In genomic region chr3:146500003-146500809, GRCm38 (mm10) we compare ENCODE assay signal across 8 mouse cellular contexts. TPM values are rescaled to one million over a fixed set of nuclear protein-coding genes. Genes with fewer than 3 reads are reported as not detected.
DNase-seq lines count a peak whose midpoint lies in the region; ATAC-seq and TF ChIP-seq lines count a peak whose summit lies in the region.

No protein-coding gene starts in this region.

- DNase-seq in 416B (ENCODE audit: low read depth) (peak; percentile 78), ES-CJ7 (ENCODE audit: low read depth, low spot score) (peak; percentile 64)
- peak; percentile 32 to 33 for DNase-seq in cerebellum, postnatal 25 days
- peak; percentile 61 for DNase-seq in gastrocnemius, postnatal 14 days
- no peak for DNase-seq in lung, adult 2 months
- DNase-seq in urinary bladder, adult 2 months (ENCODE audit: low spot score), result no peak

- H3K27ac ChIP-seq in intestine, postnatal 0 days (ENCODE audit: low read depth, low read length), result peak overlapping the region; percentile 99
- H3K27ac ChIP-seq in neural tube, embryonic 13.5 days (replicated peaks), result peak overlapping the region; percentile 84

- under 1% methylated on average over 57 of the region's 57 CpGs for WGBS in intestine, postnatal 0 days
- WGBS in lung, adult 2 months, result under 1% methylated on average over 56 of the region's 57 CpGs
- WGBS in neural tube, embryonic 13.5 days, result under 1% methylated on average over 56 of the region's 57 CpGs

- H3K27me3 ChIP-seq in intestine, postnatal 0 days (replicated peaks; ENCODE audit: control insufficient read depth, insufficient read depth, low read length), result no peaks in the 10 kb centered on the region
- no peaks in the 10 kb centered on the region for H3K27me3 ChIP-seq in neural tube, embryonic 13.5 days

- H3K36me3 ChIP-seq in intestine, postnatal 0 days (ENCODE audit: control insufficient read depth, insufficient read depth), result peaks cover 13% of the 10 kb centered on the region
- H3K36me3 ChIP-seq in neural tube, embryonic 13.5 days, result peaks cover 10% of the 10 kb centered on the region

- peak overlapping the region; percentile 92 for H3K4me3 ChIP-seq in intestine, postnatal 0 days (ENCODE audit: low read depth, low read length)
- peak overlapping the region; percentile 60 for H3K4me3 ChIP-seq in lung, adult 2 months (replicated peaks; ENCODE audit: extremely low read depth, low read depth, low read length)
- peak overlapping the region; percentile 72 for H3K4me3 ChIP-seq in neural tube, embryonic 13.5 days

- no peak for TF ChIP-seq CTCF in intestine, postnatal 0 days (IDR thresholded peaks at IDR 0.05; ENCODE audit: low read depth)
- TF ChIP-seq CTCF in lung, adult 2 months (IDR thresholded peaks at IDR 0.05; ENCODE audit: insufficient read depth, low read length), result no peak

- ATAC-seq in intestine, postnatal 0 days, result peak; percentile 54
- ATAC-seq in neural tube, embryonic 13.5 days (ENCODE audit: low read depth), result peak; percentile 84

- H3K9ac ChIP-seq in intestine, postnatal 0 days (ENCODE audit: low read depth, low read length), result peak overlapping the region; percentile 97
- H3K9ac ChIP-seq in neural tube, embryonic 13.5 days, result peak overlapping the region; percentile 85

- no peak for TF ChIP-seq POLR2A in lung, adult 2 months (IDR thresholded peaks at IDR 0.05; ENCODE audit: borderline replicate concordance, extremely low read depth, low read depth, low read length)

- H3K9me3 ChIP-seq in intestine, postnatal 0 days (ENCODE audit: control insufficient read depth), result no peaks in the 10 kb centered on the region
- H3K9me3 ChIP-seq in neural tube, embryonic 13.5 days, result no peaks in the 10 kb centered on the region

- peak overlapping the region; percentile 72 for H3K4me2 ChIP-seq in intestine, postnatal 0 days (replicated peaks; ENCODE audit: low read depth)
- peak overlapping the region; percentile 59 for H3K4me2 ChIP-seq in neural tube, embryonic 13.5 days

- H3K4me1 ChIP-seq in intestine, postnatal 0 days (replicated peaks; ENCODE audit: control insufficient read depth, insufficient read depth, low read length), result no peaks in the 10 kb centered on the region
- peaks cover 11% of the 10 kb centered on the region for H3K4me1 ChIP-seq in lung, adult 2 months (ENCODE audit: control insufficient read depth, insufficient read depth, low read length)
- H3K4me1 ChIP-seq in neural tube, embryonic 13.5 days (replicated peaks), result peaks cover 31% of the 10 kb centered on the region

- intact Hi-C loops in gastrocnemius, postnatal 14 days (cut with DNase I; ENCODE audit: low total_unique reads), result no loop called here

RNA-seq across cellular contexts. Expression of gene Gng5, which starts 0.6 kb away (rescaled TPM):
- total RNA-seq in gastrocnemius, postnatal 14 days (2021), result 100 to 1,000 TPM; 233 to 275 TPM
- 1,062 and 1,144 TPM in 2 replicates for polyA plus RNA-seq in intestine, postnatal 0 days (2015; fragmentation: Nextera tagmentation; extraction: Ambion mirVana)
- 341 and 495 TPM in 2 replicates for polyA plus RNA-seq in lung, adult 2 months (2012; rRNA removed)
- 547 and 548 TPM in 2 replicates for polyA plus RNA-seq in neural tube, embryonic 13.5 days (2015; fragmentation: Nextera tagmentation; extraction: Ambion mirVana)
- polyA plus RNA-seq in urinary bladder, adult 2 months (2012; rRNA removed), result 275 and 321 TPM in 2 replicates

RNA-seq across cellular contexts. Expression of gene Spata1, which starts 0.7 kb away (rescaled TPM):
- total RNA-seq in gastrocnemius, postnatal 14 days (2021), result 1 to 10 TPM; 2.5 to 3.7 TPM
- 1.3 and 1.9 TPM in 2 replicates for polyA plus RNA-seq in intestine, postnatal 0 days (2015; fragmentation: Nextera tagmentation; extraction: Ambion mirVana)
- 0.85 and 0.88 TPM in 2 replicates for polyA plus RNA-seq in lung, adult 2 months (2012; rRNA removed)
- 6.2 and 7.2 TPM in 2 replicates for polyA plus RNA-seq in neural tube, embryonic 13.5 days (2015; fragmentation: Nextera tagmentation; extraction: Ambion mirVana)
- polyA plus RNA-seq in urinary bladder, adult 2 months (2012; rRNA removed), result 3.8 and 5.2 TPM in 2 replicates

RNA-seq across cellular contexts. Expression of gene Rpf1, which starts 21.0 kb away (rescaled TPM):
- 10 to 100 TPM; 12.9 to 14.5 TPM for total RNA-seq in gastrocnemius, postnatal 14 days (2021)
- 28.1 TPM in 2 replicates for polyA plus RNA-seq in intestine, postnatal 0 days (2015; fragmentation: Nextera tagmentation; extraction: Ambion mirVana)
- 7.0 and 10.4 TPM in 2 replicates for polyA plus RNA-seq in lung, adult 2 months (2012; rRNA removed)
- polyA plus RNA-seq in neural tube, embryonic 13.5 days (2015; fragmentation: Nextera tagmentation; extraction: Ambion mirVana), result 53.3 and 54.2 TPM in 2 replicates
- 30.6 and 32.6 TPM in 2 replicates for polyA plus RNA-seq in urinary bladder, adult 2 months (2012; rRNA removed)

RNA-seq across cellular contexts. Expression of gene Ctbs, which starts 50.6 kb away (rescaled TPM):
- 1 to 10 TPM; 4.2 to 4.7 TPM for total RNA-seq in gastrocnemius, postnatal 14 days (2021)
- 8.1 and 8.3 TPM in 2 replicates for polyA plus RNA-seq in intestine, postnatal 0 days (2015; fragmentation: Nextera tagmentation; extraction: Ambion mirVana)
- 4.9 and 5.6 TPM in 2 replicates for polyA plus RNA-seq in lung, adult 2 months (2012; rRNA removed)
- 5.7 and 6.4 TPM in 2 replicates for polyA plus RNA-seq in neural tube, embryonic 13.5 days (2015; fragmentation: Nextera tagmentation; extraction: Ambion mirVana)
- polyA plus RNA-seq in urinary bladder, adult 2 months (2012; rRNA removed), result 6.2 and 6.7 TPM in 2 replicates

Comparison
In these comparisons a context has a peak if more than half of its experiments do, and no peak if none do; other contexts are left out.
1. DNase-seq: peak in 416B (single experiment), ES-CJ7 (single experiment), cerebellum, postnatal 25 days (2 of 2) and gastrocnemius, postnatal 14 days (single experiment); none in lung, adult 2 months (single experiment) and urinary bladder, adult 2 months (single experiment).
2. Peak in every context shown above with its lines, with median percentiles within 50 percentile points of each other: H3K4me3 ChIP-seq.